Mouse (Mus musculus): Measurements from ENCODE around the gene Timp3.

GRCm38 (mm10) chr10:86256221-86256620 is 44.0 kb upstream of the Timp3 start:
- TF ChIP-seq POLR2A (IDR thresholded peaks at IDR 0.05; ENCODE audit: borderline replicate concordance, low read depth, low read length) (no peak), CTCF (IDR thresholded peaks at IDR 0.05; ENCODE audit: low read depth, low read length) (no peak)

Data from bone marrow macrophage, adult 2 months (primary cell).